In the genomic region with DNA sequence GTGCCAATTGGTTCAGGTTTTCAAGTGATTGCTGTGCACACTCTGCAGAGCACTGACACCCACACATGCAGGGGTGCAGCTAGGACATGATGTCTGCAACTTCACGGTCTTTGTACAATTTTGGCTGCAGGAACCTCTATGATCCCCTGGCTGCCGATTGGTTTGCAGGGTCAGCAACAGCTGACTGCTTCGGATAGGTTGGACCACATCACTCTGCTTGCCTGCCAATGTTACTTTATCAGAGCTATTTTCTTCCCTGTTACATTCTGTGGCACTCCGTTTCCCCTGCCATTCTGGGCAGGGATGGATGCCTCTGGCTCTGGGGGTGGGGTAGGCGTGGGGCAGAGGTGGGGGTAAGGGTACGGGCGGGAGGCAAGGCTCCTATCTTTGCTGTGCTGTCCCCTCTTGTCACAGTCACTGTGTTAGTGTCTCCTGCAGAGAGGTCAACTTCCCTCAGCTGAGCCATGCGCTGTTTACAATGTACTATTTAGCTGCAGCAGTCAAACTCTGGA, we compare ENCODE assay signal across 14 mouse cellular contexts. TPM values are rescaled to one million over a fixed set of nuclear protein-coding genes. Genes with fewer than 3 reads are reported as not detected.
DNase-seq lines count a peak whose midpoint lies in the region; ATAC-seq and TF ChIP-seq lines count a peak whose summit lies in the region.
"Had no signal": no experiment of that assay in that cellular context is flagged by ENCODE, and none has a peak within 500 bp of the region (broad histone marks: within the 10 kb centered on the region; RNA-seq: fewer than 3 reads in every experiment).

No protein-coding gene starts in this region.

- no peak overlapping the region for H3K9ac ChIP-seq in heart, postnatal 0 days (replicated peaks; ENCODE audit: low read depth, low read length)
- H3K9ac ChIP-seq: lung, embryonic 15.5 days had no signal

- peaks cover 24% of the 10 kb centered on the region for H3K36me3 ChIP-seq in heart, postnatal 0 days (replicated peaks; ENCODE audit: control insufficient read depth, insufficient read depth, low read length)
- H3K36me3 ChIP-seq: lung, embryonic 15.5 days had no signal

- TF ChIP-seq EP300 in heart, postnatal 0 days (IDR thresholded peaks at IDR 0.05; ENCODE audit: low read depth): 0 out of 2 replicates have a peak, but pooled peaks have one; percentile 24

- WGBS in heart, postnatal 0 days: 26% methylated on average over 8 of the region's 8 CpGs

- no peak for TF ChIP-seq CTCF in heart, postnatal 0 days (IDR thresholded peaks at IDR 0.05; ENCODE audit: low read depth)

- H3K4me2 ChIP-seq in heart, postnatal 0 days (ENCODE audit: low read depth, low read length): no peak overlapping the region
- H3K4me2 ChIP-seq: lung, embryonic 15.5 days had no signal

- ATAC-seq in heart, postnatal 0 days (ENCODE audit: insufficient read depth, low read depth): peak; percentile 84

- no peaks in the 10 kb centered on the region for H3K9me3 ChIP-seq in heart, postnatal 0 days (replicated peaks; ENCODE audit: control insufficient read depth, low read length)
- H3K9me3 ChIP-seq: lung, embryonic 15.5 days had no signal

- intact Hi-C loops in heart, postnatal 36 days (cut with DNase I): no loop called here

- H3K27me3 ChIP-seq in heart, postnatal 0 days (ENCODE audit: control insufficient read depth, insufficient read depth, low read length): no peaks in the 10 kb centered on the region
- H3K27me3 ChIP-seq: lung, embryonic 15.5 days had no signal

- DNase-seq in heart, adult 18-20 months: peak; percentile 42 to 72
- DNase-seq in heart, postnatal 36 days: no peak
- peak; percentile 15 for DNase-seq in right cerebral cortex, adult 2 months (ENCODE audit: low spot score in 2 of 2)
- DNase-seq in right cerebral cortex, postnatal 14 days: no peak
- peak; percentile 48 for DNase-seq in heart, postnatal 0 days (ENCODE audit: low spot score)
- no peak for DNase-seq in kidney, adult 18-20 months
- DNase-seq in thymus, postnatal 10 days (ENCODE audit: low spot score in 2 of 2): no peak
- DNase-seq: adrenal gland, postnatal 36 days; cerebellum, postnatal 25 days; liver had no signal

- 0 out of 2 replicates have a peak overlapping the region, but pooled peaks have one; percentile 26 for H3K27ac ChIP-seq in heart, postnatal 0 days (ENCODE audit: low read depth)
- H3K27ac ChIP-seq: kidney, postnatal 0 days; lung, embryonic 15.5 days had no signal

- H3K4me1 ChIP-seq in heart, postnatal 0 days (ENCODE audit: control insufficient read depth, insufficient read depth): no peaks in the 10 kb centered on the region
- H3K4me1 ChIP-seq: lung, embryonic 15.5 days had no signal

- no peak overlapping the region for H3K4me3 ChIP-seq in heart, postnatal 0 days (ENCODE audit: low read depth, low read length)
- H3K4me3 ChIP-seq: lung, embryonic 15.5 days had no signal

RNA-seq across cellular contexts. Expression of gene B3galt5, which starts 6.5 kb away (rescaled TPM):
- not detected for total RNA-seq in heart, adult 18-20 months (2021)
- total RNA-seq in heart, postnatal 36 days (2021): not detected
- total RNA-seq in heart, postnatal 0 days (2014; rRNA removed; ENCODE audit: low replicate concordance): 0.08 TPM in 1 of 2 replicates, not detected in the other
- polyA plus RNA-seq in heart, postnatal 0 days (2015; fragmentation: Nextera tagmentation; extraction: Ambion mirVana): not detected in 2 replicates
- total RNA-seq: megakaryocyte, adult 5-6 weeks; monocyte, adult 5-6 weeks had no signal

RNA-seq across cellular contexts. Expression of gene Sh3bgr, which starts 28.9 kb away (rescaled TPM):
- 100 to 1,000 TPM; 287 to 304 TPM for total RNA-seq in heart, adult 18-20 months (2021)
- 100 to 1,000 TPM; 335 to 411 TPM for total RNA-seq in heart, postnatal 36 days (2021)
- total RNA-seq in heart, postnatal 0 days (2014; rRNA removed; ENCODE audit: low replicate concordance): 227 and 290 TPM in 2 replicates
- 597 and 622 TPM in 2 replicates for polyA plus RNA-seq in heart, postnatal 0 days (2015; fragmentation: Nextera tagmentation; extraction: Ambion mirVana)
- total RNA-seq: monocyte, adult 5-6 weeks had no signal

RNA-seq across cellular contexts. Expression of gene Lca5l, which starts 37.0 kb away (rescaled TPM):
- total RNA-seq in heart, adult 18-20 months (2021): under 1 TPM; 0.45 to 0.59 TPM
- under 1 TPM; 0.38 to 0.53 TPM for total RNA-seq in heart, postnatal 36 days (2021)
- total RNA-seq in heart, postnatal 0 days (2014; rRNA removed; ENCODE audit: low replicate concordance): 1.5 and 3.4 TPM in 2 replicates
- polyA plus RNA-seq in heart, postnatal 0 days (2015; fragmentation: Nextera tagmentation; extraction: Ambion mirVana): 2.3 TPM in 2 replicates
- total RNA-seq: monocyte, adult 5-6 weeks had no signal

Comparison
In these comparisons a context has a peak if more than half of its experiments do, and no peak if none do; other contexts are left out.
1. DNase-seq: peak in heart, adult 18-20 months (2 of 2), right cerebral cortex, adult 2 months (2 of 2) and heart, postnatal 0 days (single experiment); none in heart, postnatal 36 days (0 of 2), right cerebral cortex, postnatal 14 days (single experiment), kidney, adult 18-20 months (single experiment) and thymus, postnatal 10 days (0 of 2).